Mouse (Mus musculus): ENCODE measurements around the gene Ear1. TPM values are rescaled to one million over a fixed set of nuclear protein-coding genes. Genes with fewer than 3 reads are reported as not detected.
"Not testable (repeated sequence)": the region's sequence is repeated elsewhere in the genome, so short reads cannot be mapped to it uniquely, and the experiment has no call there.

Gene Ear1
- polyA plus RNA-seq, 1 experiment: not detected

DNA sequence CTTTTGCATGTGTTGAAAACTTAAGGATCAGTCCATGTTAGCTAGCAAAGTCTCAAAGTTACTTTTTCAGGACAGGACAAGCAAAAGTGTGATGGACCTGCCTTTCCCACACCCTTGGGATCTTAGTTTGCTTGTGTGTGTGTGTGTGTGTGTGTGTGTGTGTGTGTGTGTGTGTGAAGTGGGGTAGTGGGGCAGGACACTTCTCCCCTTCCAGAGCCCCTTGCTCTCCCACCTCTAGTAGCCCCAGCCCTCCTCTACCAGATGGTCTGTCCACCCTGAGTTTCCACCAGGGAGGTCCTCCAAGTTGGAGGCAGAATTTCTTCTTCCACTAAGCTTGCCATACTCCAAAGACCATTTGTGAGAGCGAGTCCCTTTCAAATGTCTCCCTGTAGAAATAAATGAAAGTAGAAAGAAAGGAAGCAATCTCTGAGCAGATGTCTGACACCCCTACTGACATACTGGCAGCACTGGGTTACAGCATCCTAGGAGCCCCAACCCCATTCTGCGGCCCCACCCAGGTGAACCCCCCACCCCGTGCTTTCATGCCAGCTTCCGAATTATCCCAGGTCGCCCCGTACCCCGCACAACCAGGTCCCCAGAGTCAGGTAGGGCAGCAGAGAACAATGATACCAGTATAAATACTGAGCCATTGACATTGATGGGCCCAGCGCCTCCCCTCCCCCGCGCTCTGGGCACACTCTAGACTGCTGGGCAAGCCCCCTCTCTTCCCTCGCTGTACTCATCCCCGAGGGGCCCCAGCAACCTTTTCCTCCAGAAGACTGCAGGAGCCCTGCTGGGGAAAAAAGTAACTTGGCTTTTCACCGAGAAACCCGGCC is 79.0 kb downstream of the Ear1 start:
- 11% methylated on average over 14 of the region's 14 CpGs for WGBS
- Histone ChIP-seq H3K4me1 (ENCODE audit: control insufficient read depth, insufficient read depth, low read length) (no peaks in the 10 kb centered on the region), H3K27me3 (ENCODE audit: control insufficient read depth, insufficient read depth, low read length) (no peaks in the 10 kb centered on the region), H3K4me3 (replicated peaks; ENCODE audit: insufficient read depth, low read depth, low read length) (no peak overlapping the region), H3K27ac (ENCODE audit: insufficient read depth, low read length) (no peak overlapping the region)
- TF ChIP-seq POLR2A (IDR thresholded peaks at IDR 0.05; ENCODE audit: borderline replicate concordance, insufficient read depth, low read length): no peak
- TF ChIP-seq CTCF (IDR thresholded peaks at IDR 0.05; ENCODE audit: borderline replicate concordance, insufficient read depth, low read depth, low read length): no peak
- DNase-seq: no peak

- 80% methylated on average over 5 of the region's 5 CpGs for WGBS
- DNase-seq: not testable (repeated sequence)
Observed at GRCm38 (mm10) chr14:43793811-43794210, 81.5 kb downstream of the Ear1 start.

DNA sequence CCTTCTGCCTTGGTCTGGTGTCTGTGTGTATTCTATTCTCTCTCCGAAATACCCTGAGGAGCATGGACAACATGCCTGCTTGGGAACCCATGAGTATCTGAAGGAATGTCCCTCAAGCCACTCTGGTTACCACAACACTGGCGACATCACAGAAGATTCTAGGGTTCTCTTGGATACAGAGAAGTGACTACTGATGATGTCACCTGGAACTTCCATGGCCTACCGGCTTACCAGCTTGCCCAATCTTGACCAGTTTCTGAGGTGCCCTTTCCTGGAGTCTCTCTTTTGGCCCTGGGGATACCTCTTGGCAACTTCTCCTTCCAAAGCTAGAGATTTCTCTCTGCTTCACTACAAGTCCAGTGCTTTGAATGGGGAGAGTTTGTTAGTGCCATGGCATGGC is 90.7 kb downstream of the Ear1 start, which contains the start of gene Gm8180:
Gm8180 (minus strand) TSS at position 101 of the 400 bp plus-strand sequence.
- not testable (repeated sequence) for H3K4me3 ChIP-seq (replicated peaks; ENCODE audit: insufficient read depth, low read depth, low read length); H3K27ac ChIP-seq (ENCODE audit: insufficient read depth, low read length); H3K4me1 ChIP-seq (ENCODE audit: control insufficient read depth, insufficient read depth, low read length); DNase-seq; H3K27me3 ChIP-seq (ENCODE audit: control insufficient read depth, insufficient read depth, low read length)
- WGBS: 95% methylated on average over 3 of the region's 3 CpGs

More at GRCm38 (mm10) chr14:43793811-43794210, 81.5 kb downstream of the Ear1 start:
- not testable (repeated sequence) for H3K4me3 ChIP-seq (replicated peaks; ENCODE audit: insufficient read depth, low read depth, low read length); H3K4me1 ChIP-seq (ENCODE audit: control insufficient read depth, insufficient read depth, low read length); H3K27ac ChIP-seq (ENCODE audit: insufficient read depth, low read length); H3K27me3 ChIP-seq (ENCODE audit: control insufficient read depth, insufficient read depth, low read length)

Other genes starting within 250 kb of the Ear1 start
- not detected in 2 replicates for gene Gm8165, start 198.3 kb downstream of the Ear1 start, polyA plus RNA-seq (2012; rRNA removed)
- 0.10 and 0.46 TPM in 2 replicates for gene Gm7324, start 177.7 kb downstream of the Ear1 start, polyA plus RNA-seq (2012; rRNA removed)
- gene Gm16506, start 148.0 kb downstream of the Ear1 start, polyA plus RNA-seq (2012; rRNA removed): not detected in 2 replicates
- gene Gm6526, start 127.7 kb downstream of the Ear1 start, polyA plus RNA-seq (2012; rRNA removed): not detected in 2 replicates
- not detected in 2 replicates for gene Gm8180, start 90.8 kb downstream of the Ear1 start, polyA plus RNA-seq (2012; rRNA removed)
- not detected in 2 replicates for gene Ear10, start 48.0 kb upstream of the Ear1 start, polyA plus RNA-seq (2012; rRNA removed)
- gene Gm8113, start 49.9 kb upstream of the Ear1 start, polyA plus RNA-seq (2012; rRNA removed): 0.15 and 0.16 TPM in 2 replicates
- gene Ang5, start 81.6 kb upstream of the Ear1 start, polyA plus RNA-seq (2012; rRNA removed): not detected in 2 replicates
- not detected in 2 replicates for gene Ang6, start 126.8 kb upstream of the Ear1 start, polyA plus RNA-seq (2012; rRNA removed)
- 0.33 and 0.44 TPM in 2 replicates for gene Ear2, start 227.1 kb upstream of the Ear1 start, polyA plus RNA-seq (2012; rRNA removed)
- gene Gm3327, start 248.3 kb upstream of the Ear1 start, polyA plus RNA-seq (2012; rRNA removed): not detected in 2 replicates

Measured in cerebellum, adult 2 months (tissue).